Mouse (Mus musculus) olfactory bulb, adult 2 months (tissue): Measurements from ENCODE around the gene Ptprt. TPM values are rescaled to one million over a fixed set of nuclear protein-coding genes. Genes with fewer than 3 reads are reported as not detected.

ENCODE experiments used
- H3K27ac ChIP-seq: fragments of 200-500 bp; 2 replicates; pipeline ENCODE4 v1.5.1; 2012; ENCODE audit warnings: low read depth, low read length; ENCODE audit not compliant: insufficient read depth
- H3K4me1 ChIP-seq: fragments of 200-500 bp; 2 replicates; pipeline ENCODE4 v1.6.1; 2012; ENCODE audit warnings: low read length; ENCODE audit not compliant: control insufficient read depth, insufficient read depth
- H3K4me3 ChIP-seq: fragments of 200-500 bp; 2 replicates; pipeline ENCODE4 v1.5.1; 2012; ENCODE audit warnings: mild to moderate bottlenecking, low read depth, low read length, moderate library complexity; ENCODE audit not compliant: insufficient read depth
- CTCF ChIP-seq: fragments of 200-500 bp; IDR thresholded peaks from 2 replicates; pipeline ENCODE4 v1.5.1; 2012; ENCODE audit warnings: low read depth, mild to moderate bottlenecking, low read length, moderate library complexity; ENCODE audit not compliant: insufficient read depth
- POLR2A ChIP-seq: fragments of 200-500 bp; IDR thresholded peaks from 2 replicates; pipeline ENCODE4 v1.6.1; 2012; ENCODE audit warnings: mild to moderate bottlenecking, low read depth, low read length, moderate library complexity; ENCODE audit not compliant: insufficient read depth
- WGBS: fragments of 180-500 bp; shearing (Covaris S2); methylation state at CpG from one replicate; pipeline ENCODE4 v1.1.7; 2018; 5-methylcytosine and 5-hydroxymethylcytosine counted together
- polyA plus RNA-seq: library from polyadenylated mRNA; stranded (reverse); fragments of >200 nt; gene quantifications from 2 replicates; pipeline ENCODE4 v1.2.4, GENCODE M21; 2012; ENCODE audit warnings: low replicate concordance; ENCODE audit not compliant: missing spikeins, insufficient read depth, insufficient read length

The Ptprt gene
- polyA plus RNA-seq, 1 experiment: 33.3 TPM

GRCm38 (mm10) chr2:162332066-162332683 lies 328.8 kb downstream of the Ptprt start:
- whole genome bisulfite sequencing: 81% methylated on average over 5 of the region's 5 CpGs
- no peak overlapping the region for H3K4me3 ChIP-seq
- no peak for TF ChIP-seq POLR2A
- TF ChIP-seq CTCF: no peak
- no peaks in the 10 kb centered on the region for H3K4me1 ChIP-seq
- no peak overlapping the region for H3K27ac ChIP-seq

- 97% methylated on average over 9 of the region's 9 CpGs for WGBS
- H3K27ac ChIP-seq: no peak overlapping the region
- H3K4me3 ChIP-seq: no peak overlapping the region
- TF ChIP-seq POLR2A (no peak), CTCF (no peak)
- H3K4me1 ChIP-seq: no peaks in the 10 kb centered on the region
Observed at GRCm38 (mm10) chr2:162329430-162329829, 331.5 kb downstream of the Ptprt start.

- WGBS: 66% methylated on average over 5 of the region's 5 CpGs
- no peak for TF ChIP-seq POLR2A
- no peak for TF ChIP-seq CTCF
- no peaks in the 10 kb centered on the region for H3K4me1 ChIP-seq
- H3K4me3 ChIP-seq: no peak overlapping the region
- H3K27ac ChIP-seq: no peak overlapping the region
Observed at GRCm38 (mm10) chr2:162322411-162322810, 338.5 kb downstream of the Ptprt start.

DNA sequence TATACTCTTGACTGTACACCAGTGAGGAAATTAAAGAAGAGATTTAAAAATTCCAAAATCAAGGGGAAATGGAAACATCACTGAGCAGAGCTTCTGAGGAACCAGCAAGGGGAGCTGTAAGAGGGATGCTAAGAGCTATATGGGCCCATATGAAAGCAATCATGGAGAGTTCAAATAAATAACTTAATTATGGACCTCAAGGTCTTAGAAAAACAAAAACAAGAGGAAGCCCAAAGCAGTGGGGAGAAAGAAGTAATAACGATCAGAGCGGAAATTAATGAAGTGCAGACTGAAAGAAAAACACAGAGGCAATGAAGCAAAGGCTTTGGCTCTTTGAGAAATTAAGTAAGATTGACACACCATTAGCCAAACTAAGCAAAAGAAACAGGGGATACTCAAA lies 353.0 kb downstream of the Ptprt start:
- H3K27ac ChIP-seq: no peak overlapping the region
- 68% methylated on average over 2 of the region's 2 CpGs for WGBS
- TF ChIP-seq CTCF (no peak), POLR2A (no peak)
- no peaks in the 10 kb centered on the region for H3K4me1 ChIP-seq
- H3K4me3 ChIP-seq: no peak overlapping the region

DNA sequence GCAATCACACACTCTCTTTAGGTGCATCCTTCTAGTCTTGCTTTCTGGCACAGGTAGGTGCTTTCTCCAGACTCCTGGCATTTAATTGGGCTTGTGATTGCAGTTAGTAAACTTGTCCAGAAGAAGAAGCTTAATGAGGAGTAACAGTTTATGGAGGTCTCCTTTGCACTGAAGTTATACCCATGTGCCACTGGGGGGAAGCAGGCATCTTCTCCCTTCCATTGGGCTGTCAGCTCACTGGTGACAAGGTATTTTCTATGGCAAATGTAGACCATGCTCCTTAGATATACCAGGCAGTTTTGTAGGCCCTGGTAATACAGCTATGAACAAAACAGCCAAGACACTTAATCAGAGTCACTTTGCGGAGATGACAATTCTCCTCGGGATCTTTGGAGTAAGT lies 366.9 kb downstream of the Ptprt start:
- Histone ChIP-seq H3K4me3 (no peak overlapping the region), H3K27ac (no peak overlapping the region), H3K4me1 (no peaks in the 10 kb centered on the region)
- 85% methylated on average over 2 of the region's 2 CpGs for WGBS
- TF ChIP-seq POLR2A (no peak), CTCF (no peak)

- no peak overlapping the region for H3K4me3 ChIP-seq
- TF ChIP-seq POLR2A (no peak), CTCF (no peak)
- no peak overlapping the region for H3K27ac ChIP-seq
- 86% methylated on average over 4 of the region's 4 CpGs for WGBS
- no peaks in the 10 kb centered on the region for H3K4me1 ChIP-seq
Observed at GRCm38 (mm10) chr2:162282606-162283005, 378.3 kb downstream of the Ptprt start.

GRCm38 (mm10) chr2:162282121-162282520 lies 378.8 kb downstream of the Ptprt start:
- H3K27ac ChIP-seq: no peak overlapping the region
- no peak overlapping the region for H3K4me3 ChIP-seq
- WGBS: 51% methylated on average over 10 of the region's 10 CpGs
- H3K4me1 ChIP-seq: no peaks in the 10 kb centered on the region
- TF ChIP-seq CTCF: no peak
- TF ChIP-seq POLR2A: no peak

DNA sequence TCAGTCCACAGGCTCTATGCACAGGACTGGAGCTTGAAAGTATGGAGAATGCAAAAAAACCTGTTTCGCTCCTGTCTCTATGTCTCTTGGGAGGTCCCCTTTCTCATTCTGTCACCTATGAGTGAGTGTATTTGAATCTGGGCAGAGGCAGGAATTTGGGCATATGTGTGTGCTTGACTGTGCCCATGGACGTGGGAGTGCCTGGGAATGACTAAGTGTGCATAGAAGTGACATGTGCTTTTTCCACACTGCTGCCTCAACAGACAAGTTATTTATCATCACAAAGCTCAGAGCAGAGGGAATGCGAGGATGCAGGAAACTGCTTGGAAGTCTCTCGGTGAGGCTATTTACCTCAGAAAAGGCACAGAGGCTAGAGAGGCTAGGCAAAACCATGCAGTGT lies 387.1 kb downstream of the Ptprt start:
- WGBS: 77% methylated on average over 4 of the region's 4 CpGs
- TF ChIP-seq CTCF (no peak), POLR2A (no peak)

DNA sequence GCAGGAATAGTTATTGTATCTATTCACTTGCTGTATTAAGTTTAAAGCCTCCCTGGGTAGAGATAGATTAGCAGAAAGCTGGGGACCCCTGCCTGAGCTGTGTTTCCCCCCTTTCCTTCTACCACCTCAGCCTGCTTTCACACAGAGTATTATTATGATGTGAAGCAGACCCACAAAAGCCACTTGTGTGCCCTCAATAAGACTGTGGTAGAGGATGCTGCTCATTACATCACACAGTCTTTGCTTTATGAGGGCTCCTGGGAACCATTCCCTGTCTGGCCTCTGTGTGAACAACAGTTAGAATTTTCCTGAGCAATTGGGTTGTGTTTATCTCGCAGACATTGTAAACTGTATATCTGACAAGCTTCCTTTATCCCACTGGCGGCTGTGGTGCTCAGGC lies 409.7 kb downstream of the Ptprt start:
- TF ChIP-seq CTCF: no peak
- no peak for TF ChIP-seq POLR2A
- no peaks in the 10 kb centered on the region for H3K4me1 ChIP-seq
- no peak overlapping the region for H3K27ac ChIP-seq
- H3K4me3 ChIP-seq: no peak overlapping the region
- WGBS: 77% methylated on average over 2 of the region's 2 CpGs

More for the DNA sequence above, 387.1 kb downstream of the Ptprt start:
- Histone ChIP-seq H3K4me1 (no peaks in the 10 kb centered on the region), H3K27ac (no peak overlapping the region), H3K4me3 (no peak overlapping the region)

- H3K4me3 ChIP-seq: no peak overlapping the region
- H3K4me1 ChIP-seq: peaks cover 2% of the 10 kb centered on the region; the same call in 1 of the 2 replicates
- TF ChIP-seq CTCF (no peak), POLR2A (no peak)
- H3K27ac ChIP-seq: no peak overlapping the region
- 78% methylated on average over 4 of the region's 4 CpGs for WGBS
Observed at GRCm38 (mm10) chr2:162248296-162248695, 412.7 kb downstream of the Ptprt start.
